Mouse (Mus musculus) frontal cortex, postnatal 25 days (tissue): Measurements from ENCODE around the gene Olfr373.
"Not testable (repeated sequence)": the region's sequence is repeated elsewhere in the genome, so short reads cannot be mapped to it uniquely, and the experiment has no call there.

Experiments used
- DNase-seq, 2 experiments: peaks; one replicate each; pipeline ENCODE4 v3.0.0; 2022; ENCODE audit warnings: low spot score in 2 of 2

The Olfr373 gene

DNA sequence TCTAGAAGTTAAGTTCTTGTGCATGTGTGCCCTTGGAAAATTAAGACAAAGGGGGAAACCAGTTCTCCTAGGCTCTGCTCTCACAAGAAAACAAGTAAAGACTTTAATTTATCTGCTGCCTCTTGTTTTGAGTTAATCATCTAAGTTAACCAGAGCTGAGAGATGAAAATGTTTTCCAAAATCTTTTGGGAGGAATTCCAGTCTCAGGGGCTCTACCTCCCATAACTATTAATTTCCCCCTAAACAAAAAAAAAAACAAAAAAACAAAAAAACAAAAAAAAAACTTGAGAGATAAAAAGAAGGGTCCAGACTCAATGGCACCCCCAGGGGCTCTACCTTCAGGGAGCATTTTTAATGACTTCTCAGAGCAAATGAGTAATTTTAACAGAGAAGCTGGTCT, at the start of gene Olfr373:
Gene Olfr373, plus strand, starts transcription at position 301 of the 400 bp plus-strand sequence.
- DNase-seq = not testable (repeated sequence)

DNA sequence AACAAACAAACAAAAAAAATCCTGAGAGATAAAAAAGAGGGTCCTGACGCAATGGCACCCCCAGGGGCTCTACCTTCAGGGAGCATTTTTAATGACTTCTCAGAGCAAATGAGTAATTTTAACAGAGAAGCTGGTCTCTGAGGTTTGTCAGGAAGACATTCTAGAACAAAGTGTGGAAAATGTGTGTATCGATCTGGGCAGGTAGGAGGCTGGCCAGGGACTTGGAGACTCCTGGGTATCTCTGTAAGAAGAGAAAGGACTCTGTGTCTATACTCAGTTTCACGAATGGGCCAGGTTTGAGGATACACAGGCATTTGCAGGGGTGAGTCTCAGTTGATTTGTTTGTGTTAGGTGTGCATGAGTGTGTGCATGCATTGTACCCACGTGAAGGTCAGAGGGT, 42.1 kb upstream of the Olfr373 start, which contains the start of gene Olfr372:
Gene Olfr372, plus strand, starts transcription at position 301 of the 400 bp plus-strand sequence.
- not testable (repeated sequence) for DNase-seq

DNA sequence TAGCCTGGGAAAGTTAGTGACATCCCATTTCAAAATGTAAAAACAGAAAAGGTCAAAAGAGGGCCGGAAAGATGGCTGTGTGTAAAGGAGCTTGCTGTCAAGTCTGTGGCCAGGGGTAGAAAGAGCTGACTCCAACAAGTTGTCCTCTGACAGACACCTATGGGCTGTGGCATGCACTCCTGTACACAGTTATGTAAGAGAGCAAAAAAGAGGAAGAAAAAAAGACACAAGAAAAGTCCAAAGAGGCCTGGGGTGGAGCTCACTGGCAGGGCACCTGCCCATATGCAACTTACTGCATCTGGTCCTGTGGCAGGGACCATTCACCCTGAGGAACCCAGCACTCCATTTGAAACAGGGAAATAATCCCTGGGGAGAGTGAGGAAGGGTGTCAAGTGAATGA, 40.5 kb upstream of the Olfr373 start:
- no peak for DNase-seq

DNA sequence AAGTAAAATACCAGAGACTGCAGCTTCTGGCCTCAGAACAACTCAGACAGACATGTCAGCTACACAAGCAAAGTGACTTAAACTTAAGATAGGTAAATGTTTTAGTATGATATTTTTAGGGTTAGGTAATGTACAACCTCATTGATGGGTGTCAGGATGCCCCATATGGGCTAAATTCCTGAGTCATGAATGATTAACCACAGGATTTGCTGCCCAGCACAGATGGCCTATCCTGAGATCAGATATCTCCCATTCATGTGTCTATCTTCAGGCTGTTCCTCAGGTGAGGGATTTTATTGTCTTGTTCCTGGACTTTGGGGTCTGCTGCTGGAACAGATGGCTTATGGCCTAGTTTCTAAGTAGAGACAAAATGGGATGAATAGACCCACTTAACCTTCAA, 28.3 kb upstream of the Olfr373 start:
- not testable (repeated sequence) for DNase-seq

DNA sequence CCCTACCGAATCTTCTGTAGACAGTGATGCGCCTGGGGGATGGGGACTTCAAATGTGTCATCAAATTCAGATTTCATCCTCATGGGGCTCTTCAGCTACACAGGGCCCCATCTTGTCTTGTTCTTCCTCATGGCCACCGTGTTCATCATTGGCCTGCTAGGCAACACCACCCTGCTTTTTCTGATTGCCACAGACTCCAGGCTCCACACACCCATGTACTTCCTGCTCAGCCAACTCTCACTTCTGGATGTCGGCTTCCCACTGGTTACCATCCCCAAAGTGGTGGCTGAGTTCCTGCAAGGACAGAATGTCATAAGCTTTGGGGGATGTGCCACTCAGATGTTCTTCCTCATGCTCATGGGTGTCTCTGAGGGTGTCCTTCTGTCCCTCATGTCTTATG, 25.3 kb upstream of the Olfr373 start:
- not testable (repeated sequence) for DNase-seq

DNA sequence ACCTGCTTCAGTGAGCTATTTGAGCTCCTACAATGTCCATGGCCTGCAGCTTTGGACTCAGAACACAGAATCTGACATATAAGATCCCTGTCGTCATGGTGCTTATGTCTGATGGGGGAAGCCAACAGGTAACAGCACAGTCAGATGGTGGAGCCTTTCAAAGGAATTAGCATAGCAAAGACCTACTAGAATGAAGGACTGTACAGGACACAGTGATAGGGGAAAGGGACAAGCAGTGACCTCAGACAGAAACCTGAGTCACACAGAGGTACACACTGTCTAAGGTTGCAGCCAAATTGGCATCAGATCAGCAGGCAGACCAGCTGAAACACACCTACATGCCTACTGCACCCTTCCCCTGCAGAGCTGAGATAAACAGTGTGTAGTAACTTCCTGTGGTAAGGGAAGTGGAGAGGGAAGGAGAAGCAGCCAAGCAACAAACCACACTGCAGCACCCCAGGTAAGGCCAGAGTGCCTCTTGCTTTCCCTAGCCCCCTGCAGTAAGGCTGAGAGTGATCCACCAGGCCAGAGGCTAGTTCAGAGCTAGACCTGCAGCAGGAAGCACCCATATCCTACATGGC, 16.1 kb upstream of the Olfr373 start:
- not testable (repeated sequence) for DNase-seq

DNA sequence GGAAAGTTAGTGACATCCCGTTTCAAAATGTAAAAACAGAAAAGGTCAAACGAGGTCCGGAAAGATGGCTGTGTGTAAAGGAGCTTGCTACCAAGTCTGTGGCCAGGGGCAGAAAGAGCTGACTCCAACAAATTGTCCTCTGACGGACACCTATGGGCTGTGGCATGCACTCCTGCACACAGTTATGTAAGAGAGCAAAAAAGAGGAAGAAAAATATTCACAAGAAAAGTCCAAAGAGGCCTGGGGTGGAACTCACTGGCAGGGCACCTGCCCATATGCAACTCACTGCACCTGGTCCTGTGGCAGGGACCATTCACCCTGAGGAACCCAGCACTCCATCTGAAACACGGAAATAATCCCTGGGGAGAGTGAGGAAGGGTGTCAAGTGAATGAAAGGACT, 1.8 kb downstream of the Olfr373 start:
- no peak for DNase-seq

DNA sequence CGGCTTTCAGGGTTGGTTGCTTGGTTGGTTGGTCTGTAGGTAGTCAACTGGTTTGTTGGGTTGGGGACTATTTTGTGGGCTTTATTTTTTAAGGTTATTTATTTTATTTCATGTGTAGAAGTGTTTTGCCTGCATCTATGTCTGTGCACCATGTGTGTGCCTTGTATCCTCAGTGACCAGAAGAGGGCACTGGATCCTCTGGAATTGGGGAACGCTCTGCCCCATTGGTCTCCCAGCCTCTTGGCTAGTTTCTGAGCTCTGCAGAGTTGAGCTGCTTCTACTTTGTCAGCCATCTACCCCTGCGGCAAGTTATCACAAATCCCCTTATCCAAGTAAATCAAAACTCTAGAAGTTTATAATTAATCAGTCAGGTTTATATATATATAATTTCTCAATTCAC, 4.6 kb downstream of the Olfr373 start:
- DNase-seq = not testable (repeated sequence)

DNA sequence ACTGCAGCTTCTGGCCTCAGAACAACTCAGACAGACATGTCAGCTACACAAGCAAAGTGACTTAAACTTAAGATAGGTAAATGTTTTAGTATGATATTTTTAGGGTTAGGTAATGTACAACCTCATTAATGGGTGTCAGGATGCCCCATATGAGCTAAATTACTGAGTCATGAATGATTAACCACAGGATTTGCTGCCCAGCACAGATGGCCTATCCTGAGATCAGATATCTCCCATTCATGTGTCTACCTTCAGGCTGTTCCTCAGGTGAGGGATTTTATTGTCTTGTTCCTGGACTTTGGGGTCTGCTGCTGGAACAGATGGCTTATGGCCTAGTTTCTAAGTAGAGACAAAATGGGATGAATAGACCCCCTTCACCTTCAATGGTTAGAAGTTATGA, 13.7 kb downstream of the Olfr373 start:
- not testable (repeated sequence) for DNase-seq

DNA sequence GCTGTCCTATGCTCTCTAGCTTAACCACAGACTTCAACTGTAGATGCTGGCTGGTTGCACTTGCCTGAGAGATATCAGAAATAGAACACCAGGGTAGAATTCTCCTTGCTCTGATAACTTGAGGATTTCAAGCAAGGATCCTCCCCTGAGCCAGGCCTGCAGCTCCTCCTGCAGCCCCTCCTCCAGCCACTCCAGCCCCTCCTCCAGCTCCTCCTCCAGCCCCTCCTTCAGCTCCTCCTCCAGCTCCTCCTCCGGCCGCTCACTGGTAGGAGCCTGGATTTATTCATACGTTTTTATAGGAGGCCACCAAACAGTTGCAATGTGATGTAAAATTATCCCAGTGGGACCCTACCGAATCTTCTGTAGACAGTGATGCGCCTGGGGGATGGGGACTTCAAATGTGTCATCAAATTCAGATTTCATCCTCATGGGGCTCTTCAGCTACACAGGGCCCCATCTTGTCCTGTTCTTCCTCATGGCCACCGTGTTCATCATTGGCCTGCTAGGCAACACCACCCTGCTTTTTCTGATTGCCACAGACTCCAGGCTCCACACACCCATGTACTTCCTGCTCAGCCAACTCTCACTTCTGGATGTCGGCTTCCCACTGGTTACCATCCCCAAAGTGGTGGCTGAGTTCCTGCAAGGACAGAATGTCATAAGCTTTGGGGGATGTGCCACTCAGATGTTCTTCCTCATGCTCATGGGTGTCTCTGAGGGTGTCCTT, 16.6 kb downstream of the Olfr373 start:
- not testable (repeated sequence) for DNase-seq

DNA sequence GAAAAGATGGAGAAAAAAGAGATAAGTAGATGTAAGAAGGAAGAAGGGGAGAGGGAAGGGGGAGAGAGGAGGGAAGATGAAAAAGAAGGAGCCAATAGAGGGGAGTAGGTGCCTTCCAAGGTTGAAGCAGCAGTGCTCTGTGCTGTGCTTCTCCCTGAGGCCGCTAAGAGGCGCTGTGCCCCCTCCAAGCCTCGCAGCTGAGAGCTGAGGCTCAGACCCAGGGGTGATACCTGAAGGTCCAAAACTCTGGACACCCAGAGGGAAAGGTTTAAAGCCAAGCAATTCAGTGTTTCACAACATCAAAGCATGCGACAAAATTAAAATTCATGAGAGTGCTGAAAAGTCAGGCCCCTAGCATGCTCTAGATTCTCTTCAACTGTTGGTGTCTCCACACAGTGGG, 22.2 kb downstream of the Olfr373 start:
- no peak for DNase-seq

DNA sequence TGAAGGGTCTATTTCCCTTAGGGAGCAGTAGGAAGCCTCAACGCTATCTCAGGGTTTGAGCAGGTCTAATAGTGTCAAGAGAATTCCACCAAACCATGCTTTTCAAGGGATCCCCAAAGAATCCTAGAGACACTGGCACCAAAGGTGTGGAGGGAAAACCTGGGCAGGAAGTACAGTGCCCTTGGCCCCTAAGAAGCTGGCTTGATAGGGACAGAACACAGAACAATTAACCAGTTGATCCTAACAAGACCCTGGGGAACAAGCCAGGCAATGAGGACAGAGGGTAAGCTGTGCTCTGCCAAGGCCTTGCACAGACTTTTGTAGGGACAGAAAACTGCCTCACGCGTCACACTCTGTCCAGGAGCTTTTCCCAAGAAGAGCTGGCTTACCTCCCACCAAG, 23.8 kb downstream of the Olfr373 start, which contains the start of gene Olfr374:
Gene Olfr374, plus strand, starts transcription at position 301 of the 400 bp plus-strand sequence.
- no peak for DNase-seq

DNA sequence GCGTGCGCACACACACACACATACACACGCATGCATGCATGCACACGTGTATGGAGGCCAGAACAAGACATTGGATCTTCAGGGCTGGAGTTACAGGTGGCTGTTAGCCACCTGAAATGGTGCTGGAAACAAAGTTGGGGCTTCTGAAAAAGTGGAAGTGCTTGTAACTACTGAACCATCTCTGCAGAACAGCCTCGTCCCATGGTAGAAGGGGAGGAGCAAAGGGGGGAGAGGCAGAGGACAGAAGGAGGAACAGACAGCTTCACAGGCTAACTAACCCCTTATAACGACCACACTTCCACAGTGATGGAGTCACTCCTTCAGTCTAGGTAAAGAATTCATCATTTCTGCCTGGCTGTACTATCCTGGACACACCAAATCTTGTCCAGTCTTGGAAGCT, 27.9 kb downstream of the Olfr373 start:
- DNase-seq = no peak

DNA sequence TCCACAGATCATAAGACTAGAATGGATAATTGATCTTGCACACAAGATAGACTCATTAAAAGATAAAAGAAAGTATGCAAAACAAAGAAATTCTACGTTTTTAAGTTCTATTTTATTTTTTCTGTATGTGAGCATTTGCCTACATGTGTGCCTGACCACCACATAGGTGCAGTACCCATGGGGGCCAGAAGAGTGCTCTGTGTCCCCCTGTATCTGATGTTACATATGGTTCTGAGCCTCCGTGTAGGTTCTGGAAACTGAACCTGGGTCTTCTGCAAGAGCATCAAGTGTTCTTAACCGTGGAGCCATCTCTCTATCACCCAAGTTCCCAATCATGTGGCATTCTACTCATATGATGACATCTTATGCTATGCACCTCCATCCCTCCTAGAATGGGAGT, 29.5 kb downstream of the Olfr373 start:
- DNase-seq = no peak

DNA sequence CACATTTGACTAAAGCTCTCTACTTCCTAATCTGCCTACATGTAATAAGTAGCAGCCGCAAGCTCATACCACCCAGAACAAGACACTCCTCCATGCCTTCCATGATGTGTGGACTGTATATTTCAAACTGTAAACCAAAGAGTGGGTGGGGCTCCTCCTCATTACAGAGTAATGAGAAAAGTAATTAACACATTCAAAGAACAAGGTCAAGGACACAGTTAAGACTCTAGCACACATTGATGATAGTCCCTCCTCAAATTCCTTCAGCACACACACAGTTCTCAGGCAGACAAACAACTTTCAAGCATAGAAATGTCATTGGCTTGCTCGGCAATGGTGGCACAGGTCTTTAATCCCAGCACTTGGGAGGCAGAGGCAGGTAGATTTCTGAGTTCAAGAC, 32.2 kb downstream of the Olfr373 start:
- DNase-seq = no peak

DNA sequence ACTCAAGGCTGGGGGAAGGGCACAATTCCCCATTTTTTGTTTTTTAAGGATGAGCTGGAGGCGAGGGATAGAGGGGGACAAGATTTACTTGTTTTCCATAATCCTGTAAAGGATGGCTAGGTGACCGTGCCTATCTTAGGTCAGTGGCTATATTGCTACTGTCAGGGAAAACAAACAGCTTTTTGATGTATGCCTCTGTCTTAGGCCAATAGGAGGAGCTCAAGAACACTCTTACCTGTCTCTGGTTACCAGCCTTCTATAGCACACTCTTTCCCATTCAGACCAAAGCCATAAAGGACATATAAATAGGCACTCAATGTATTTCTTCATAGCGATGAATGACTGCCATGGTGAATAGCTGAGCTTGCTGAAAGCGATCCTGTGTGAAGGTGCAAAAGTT, 35.6 kb downstream of the Olfr373 start:
- DNase-seq = no peak

DNA sequence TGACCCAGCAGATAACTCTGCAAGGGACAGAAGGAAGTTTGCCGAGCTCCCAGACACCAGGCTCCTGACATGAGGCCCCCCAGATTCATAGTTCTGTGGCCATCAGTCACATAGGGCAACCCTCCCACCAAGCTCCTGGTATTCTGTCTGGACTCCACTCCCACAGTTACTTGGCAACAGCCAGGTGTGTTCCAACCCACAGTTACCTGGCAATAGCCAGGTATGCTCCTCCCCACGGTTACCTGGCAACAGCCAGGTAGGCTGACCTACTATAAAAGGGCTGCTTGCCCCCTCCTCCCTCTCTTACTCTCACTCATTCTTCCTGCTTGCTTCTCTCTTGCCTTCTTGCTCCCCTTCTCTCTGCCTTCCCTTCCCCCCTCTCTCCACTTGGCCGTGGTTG, 38.5 kb downstream of the Olfr373 start:
- not testable (repeated sequence) for DNase-seq

DNA sequence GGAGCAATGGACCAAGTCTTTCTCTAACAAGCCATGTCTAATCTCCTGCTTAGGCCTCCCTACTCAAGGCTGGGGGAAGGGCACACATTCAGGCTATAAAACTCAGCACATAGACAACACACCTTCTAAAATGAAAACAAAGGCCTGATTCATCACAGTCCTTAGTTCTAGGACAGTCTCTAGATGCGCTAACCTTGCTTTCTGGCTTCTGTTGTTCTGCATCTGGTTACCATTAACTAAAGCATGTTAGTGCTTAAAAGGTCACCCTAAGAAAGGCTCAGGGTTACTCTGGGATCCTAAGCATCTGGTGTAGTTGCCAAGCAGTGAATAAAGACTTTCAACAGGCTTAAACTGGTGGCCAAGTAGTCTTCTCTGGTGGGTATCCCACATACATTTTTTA, 39.0 kb downstream of the Olfr373 start:
- no peak for DNase-seq

DNA sequence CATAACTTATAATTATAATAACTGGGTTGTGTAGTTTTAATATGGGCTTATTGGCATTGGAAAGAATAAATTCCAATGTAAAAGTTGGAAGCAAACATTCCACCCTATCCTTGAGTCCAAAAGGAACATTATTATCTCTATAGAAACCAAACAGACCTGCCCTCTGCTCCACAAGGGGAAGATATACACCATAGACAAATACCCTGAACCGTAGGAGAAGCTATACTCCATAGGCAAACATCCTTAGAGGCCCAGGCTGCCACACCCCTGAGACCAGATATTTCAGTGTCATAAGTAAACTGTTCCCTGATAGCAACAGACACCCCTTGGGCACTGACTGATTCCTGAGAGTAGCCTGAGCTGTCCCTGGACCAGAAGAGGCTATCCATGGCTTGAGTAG, 44.9 kb downstream of the Olfr373 start:
- DNase-seq = no peak

DNA sequence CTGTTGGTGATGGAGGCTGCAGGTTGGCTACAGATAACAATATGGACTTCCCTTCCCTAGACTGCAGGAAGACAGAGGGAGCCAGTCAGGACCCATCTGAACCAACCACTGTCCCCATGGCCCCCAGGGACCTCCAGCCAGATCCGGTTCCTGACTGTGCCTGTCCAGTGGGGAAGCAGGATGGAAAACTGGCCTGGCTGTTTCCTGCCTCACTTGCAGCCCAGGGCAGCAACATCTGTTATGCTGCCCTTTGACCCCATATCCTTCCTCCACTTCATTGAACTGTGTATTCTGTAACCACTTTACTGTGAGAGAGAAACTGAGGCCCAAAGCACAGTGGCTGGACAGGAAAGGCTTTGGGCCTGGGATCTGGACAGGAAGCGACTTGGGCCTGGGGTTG, 48.3 kb downstream of the Olfr373 start:
- DNase-seq = no peak

DNA sequence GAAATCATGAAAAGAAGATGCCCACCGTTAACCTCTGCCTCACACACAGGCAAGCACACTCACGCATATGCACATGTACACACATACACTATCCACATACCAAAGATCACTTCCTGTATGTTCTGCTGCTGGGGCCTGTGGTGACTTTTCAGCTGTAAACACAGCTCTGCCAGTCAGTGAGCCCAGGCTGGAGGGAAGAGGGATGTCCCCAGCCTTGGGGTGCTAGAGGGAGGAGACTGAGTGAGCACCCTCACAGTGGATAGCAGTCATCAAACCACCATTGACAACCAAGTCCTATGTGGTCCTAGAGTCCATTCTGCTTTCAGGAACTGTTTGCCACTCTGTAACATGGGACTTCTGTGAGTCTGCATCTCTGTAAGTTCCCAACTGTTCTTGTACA, 48.9 kb downstream of the Olfr373 start:
- DNase-seq = no peak

DNA sequence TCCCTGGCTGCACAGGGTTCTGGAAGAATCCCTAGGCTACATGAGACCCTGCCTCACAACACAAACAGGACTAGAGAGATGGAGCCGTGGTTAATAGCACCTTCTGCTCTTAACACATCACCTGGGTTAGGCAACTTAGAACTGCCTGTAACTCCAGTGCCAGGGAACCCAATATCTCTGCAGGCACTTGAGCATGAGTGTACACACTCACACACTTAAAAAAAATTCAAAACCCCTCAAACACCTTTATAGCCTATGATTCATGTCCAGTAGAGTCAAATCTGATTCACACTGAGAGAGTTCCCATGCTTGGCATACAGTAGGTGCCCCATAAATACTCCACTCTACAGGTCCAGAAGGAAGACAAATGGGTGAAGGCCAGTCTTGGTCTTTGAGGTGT, 49.4 kb downstream of the Olfr373 start:
- DNase-seq = no peak

DNA sequence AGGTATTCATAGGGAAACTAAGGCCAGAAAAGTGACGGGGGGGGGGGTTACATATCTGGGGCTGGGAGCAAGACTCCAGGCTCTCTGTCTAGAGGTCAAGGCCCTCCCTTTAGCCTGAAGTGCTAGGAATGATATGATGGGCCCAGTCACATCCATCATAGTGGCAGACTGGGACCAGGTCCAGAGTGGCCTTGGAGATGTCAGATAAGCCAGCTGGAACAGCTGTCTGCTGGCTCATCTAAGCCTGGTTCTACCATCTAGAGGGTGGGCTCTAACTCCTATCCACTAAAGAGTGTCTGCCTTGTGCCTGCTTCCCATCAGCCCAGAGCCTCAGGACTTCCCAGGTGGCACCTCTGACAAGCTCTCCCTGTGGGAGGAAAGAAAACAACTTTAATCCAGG, 49.9 kb downstream of the Olfr373 start:
- no peak for DNase-seq

DNA sequence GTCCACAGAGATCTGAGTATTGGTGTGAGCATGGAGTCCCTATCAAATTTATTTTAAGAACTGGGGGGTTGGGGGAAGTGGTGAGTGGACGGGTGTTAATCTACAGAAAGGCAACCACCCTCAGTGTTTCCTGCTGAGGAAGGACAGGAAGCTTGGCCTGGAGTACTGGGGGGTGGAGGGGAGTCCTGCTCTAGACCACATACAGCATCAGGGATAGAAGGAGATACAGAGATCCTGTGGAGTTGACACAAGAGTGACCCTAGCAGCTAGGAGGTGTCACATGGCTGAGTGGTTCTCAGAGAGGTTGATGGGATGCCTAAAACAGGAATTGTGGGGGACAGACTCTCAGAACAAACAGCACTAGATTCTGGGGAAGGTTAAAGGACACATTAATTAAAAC, 50.5 kb downstream of the Olfr373 start:
- no peak for DNase-seq
